Mouse (Mus musculus) heart, postnatal 14 days (tissue): ENCODE measurements around the gene Naxd. TPM values are rescaled to one million over a fixed set of nuclear protein-coding genes. Genes with fewer than 3 reads are reported as not detected.
A peak's percentile ranks its signal among the peaks of the same experiment; 100 is the strongest.
"Not testable (repeated sequence)": the region's sequence is repeated elsewhere in the genome, so short reads cannot be mapped to it uniquely, and the experiment has no call there.

Source experiments
- DNase-seq, 2 experiments: peaks; one replicate each; pipeline ENCODE4 v3.0.0; 2021 to 2022
- intact Hi-C: fragments of 180-260 bp; cut with DNase I; formaldehyde crosslinking; loops from one replicate; pipeline ENCODE4 v1.15.1; 2025
- total RNA-seq, 2 experiments: library from RNA; stranded (reverse); gene quantifications; 2 replicates each; pipeline ENCODE4 v1.2.3; 2021

The Naxd gene
- total RNA-seq, 2 experiments from 2014 or later, result 33.2 to 33.3 TPM

GRCm38 (mm10) chr8:11469095-11469494 is 28.2 kb upstream of the Naxd start:
- peak; percentile 54 to 69 for DNase-seq
- intact Hi-C loops, result loop anchor here (1.0 kb wide), 1 partner anchor 17 kb away; no protein-coding TSS in a partner anchor

DNA sequence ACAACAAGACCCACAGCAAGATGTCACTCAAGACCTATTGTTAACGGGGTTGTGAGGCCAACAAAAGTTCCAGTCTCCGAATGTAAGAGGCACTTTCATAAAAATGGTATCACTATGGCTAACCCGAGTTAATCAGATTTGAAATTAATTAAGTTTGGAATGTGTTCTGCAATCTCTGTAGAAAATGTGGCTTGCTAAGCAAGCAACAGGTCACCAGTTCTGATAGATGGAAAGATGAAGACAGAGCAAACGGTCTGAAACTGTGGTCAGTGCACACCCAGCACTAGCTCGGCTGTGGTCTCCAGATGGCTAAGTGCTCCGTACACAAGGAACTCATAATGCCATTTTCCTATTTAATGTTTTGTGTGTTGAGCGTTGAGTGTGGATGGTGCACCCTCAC is 26.6 kb upstream of the Naxd start:
- DNase-seq, result no peak
- intact Hi-C loops, result no loop called here

DNA sequence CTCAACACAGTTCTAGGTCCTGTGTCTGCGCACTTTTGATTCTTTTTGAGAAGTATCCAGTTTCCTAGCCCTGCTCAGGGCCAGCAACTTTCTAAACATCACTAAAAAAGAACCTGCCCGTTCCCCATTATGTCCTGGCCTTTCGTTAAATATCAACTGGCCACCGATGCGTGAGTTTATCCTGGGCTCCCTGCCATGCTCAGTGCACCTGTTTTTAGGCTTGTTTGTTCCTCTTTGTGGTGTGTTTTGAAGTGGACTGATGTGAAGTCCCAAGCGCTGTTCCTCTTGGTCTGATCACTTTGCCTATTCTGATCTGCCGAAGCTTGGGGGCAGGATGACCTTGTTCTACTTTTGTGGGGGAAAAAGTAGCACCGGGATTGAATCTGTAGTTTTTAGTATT is 26.0 kb upstream of the Naxd start:
- no peak for DNase-seq
- intact Hi-C loops, result no loop called here

- intact Hi-C loops, result no loop called here
- no peak for DNase-seq
These were observed 24.2 kb upstream of the Naxd start for GRCm38 (mm10) chr8:11473072-11473471.

- intact Hi-C loops, result no loop called here
- no peak for DNase-seq
These were observed 21.9 kb upstream of the Naxd start for GRCm38 (mm10) chr8:11475397-11475796.

DNA sequence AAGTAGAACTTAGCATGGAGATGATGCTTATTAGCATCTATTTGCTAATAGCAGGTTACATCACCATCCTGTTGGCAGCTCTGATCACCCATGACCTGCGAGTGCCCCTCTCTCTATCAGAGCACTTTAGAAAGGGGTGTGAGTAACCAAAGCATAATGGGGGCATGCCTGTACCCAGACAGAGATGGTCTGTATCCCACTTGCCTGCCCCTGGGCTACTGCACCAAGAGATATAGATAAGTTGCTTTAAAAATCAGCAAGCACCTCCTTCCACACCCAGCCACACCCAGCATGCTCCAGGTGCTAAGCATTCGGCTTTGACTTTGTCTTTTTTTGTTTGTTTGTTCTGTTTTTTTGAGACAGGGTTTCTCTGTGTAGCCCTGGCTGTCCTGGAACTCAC is 21.4 kb upstream of the Naxd start:
- no peak for DNase-seq

GRCm38 (mm10) chr8:11476338-11477177 is 20.7 kb upstream of the Naxd start:
- DNase-seq, result peak; percentile 62 to 69
- intact Hi-C loops, result no loop called here

More for the DNA sequence above, 21.4 kb upstream of the Naxd start:
- intact Hi-C loops, result no loop called here

DNA sequence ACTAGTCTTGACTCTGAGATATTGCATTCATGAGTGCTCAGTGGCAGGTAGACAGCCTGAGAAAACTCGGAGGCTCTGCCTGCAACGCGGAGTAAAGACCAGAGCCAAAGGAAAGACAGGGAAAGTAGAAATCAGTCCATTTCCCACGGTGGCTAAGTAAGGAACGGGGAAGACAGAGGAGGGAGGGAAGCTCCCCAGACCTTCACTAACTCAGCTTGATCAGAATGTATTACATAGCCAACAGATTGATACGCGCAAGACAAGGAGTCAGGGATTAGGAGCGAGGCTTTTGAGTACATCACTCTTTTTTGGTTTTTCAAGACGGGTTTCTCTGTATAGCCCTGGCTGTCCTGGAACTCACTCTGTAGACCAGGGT is 20.1 kb upstream of the Naxd start:
- no peak for DNase-seq
- intact Hi-C loops, result no loop called here

- peak; percentile 79 to 87 for DNase-seq
- intact Hi-C loops, result no loop called here
These were observed 19.2 kb upstream of the Naxd start, which contains the start of gene Rab20 for GRCm38 (mm10) chr8:11477811-11478761. TSS of gene Rab20 (minus strand) at chr8:11478710.

- DNase-seq, result no peak
- intact Hi-C loops, result no loop called here
These were observed 18.3 kb upstream of the Naxd start for GRCm38 (mm10) chr8:11478807-11479527.

GRCm38 (mm10) chr8:11479591-11479990 is 17.7 kb upstream of the Naxd start:
- DNase-seq, result no peak
- intact Hi-C loops, result no loop called here

- intact Hi-C loops, result no loop called here
These were observed 15.4 kb upstream of the Naxd start for GRCm38 (mm10) chr8:11481876-11482275.

DNA sequence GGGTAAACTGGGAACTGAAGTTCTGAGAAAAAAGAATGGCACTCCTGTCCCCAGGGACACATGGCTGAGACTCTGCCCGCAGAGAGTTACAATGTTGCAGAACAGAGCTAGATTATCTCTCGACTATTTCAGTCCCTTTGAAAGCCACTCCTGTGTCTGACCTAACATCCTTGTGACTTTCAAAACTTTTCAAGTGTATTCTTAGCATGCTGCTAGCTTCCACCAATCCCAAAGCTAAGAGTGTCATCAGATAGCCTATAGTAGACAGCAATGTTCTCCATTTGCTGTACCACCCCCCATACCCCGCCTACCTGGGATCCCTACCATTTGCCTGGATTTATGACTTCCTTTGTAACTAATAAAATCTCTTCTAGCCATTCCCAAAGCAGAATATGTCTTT is 14.8 kb upstream of the Naxd start:
- intact Hi-C loops, result no loop called here
- no peak for DNase-seq

More at GRCm38 (mm10) chr8:11481876-11482275, 15.4 kb upstream of the Naxd start:
- DNase-seq, result no peak

- DNase-seq, result peak; percentile 80 to 90
- intact Hi-C loops, result loop anchor here (1.0 to 2.0 kb wide), 3 partner anchors 17 to 63 kb away; no protein-coding TSS in a partner anchor
These were observed 11.2 kb upstream of the Naxd start for GRCm38 (mm10) chr8:11486142-11486541.

- DNase-seq, result no peak
- intact Hi-C loops, result loop anchor here (2.0 kb wide), 2 partner anchors 36 to 64 kb away; no protein-coding TSS in a partner anchor
These were observed 10.1 kb upstream of the Naxd start for GRCm38 (mm10) chr8:11487229-11487628.

DNA sequence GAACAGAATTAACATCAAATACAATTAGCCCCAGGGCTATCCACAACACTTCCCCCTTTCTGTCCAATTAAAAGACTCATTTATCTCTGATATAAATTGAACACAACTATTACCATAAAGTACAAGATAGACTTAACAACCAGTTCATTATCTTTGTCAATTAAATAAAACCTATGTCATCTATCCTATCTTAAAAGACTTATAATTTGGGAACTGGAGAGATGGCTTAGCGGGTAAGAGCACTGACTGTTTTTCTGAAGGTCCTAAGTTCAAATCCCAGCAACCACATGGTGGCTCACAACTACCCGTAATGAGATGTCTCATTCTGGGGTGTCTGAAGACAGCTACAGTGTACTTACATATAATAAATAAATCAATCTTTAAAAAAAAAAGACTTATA is 5.0 kb upstream of the Naxd start:
- not testable (repeated sequence) for DNase-seq

GRCm38 (mm10) chr8:11498281-11498680 is 975 bp downstream of the Naxd start:
- intact Hi-C loops, result no loop called here
- no peak for DNase-seq

More for the DNA sequence above, 5.0 kb upstream of the Naxd start:
- intact Hi-C loops, result not testable (repeated sequence)

GRCm38 (mm10) chr8:11498786-11499485 is 1.6 kb downstream of the Naxd start:
- intact Hi-C loops, result no loop called here
- DNase-seq, result no peak

DNA sequence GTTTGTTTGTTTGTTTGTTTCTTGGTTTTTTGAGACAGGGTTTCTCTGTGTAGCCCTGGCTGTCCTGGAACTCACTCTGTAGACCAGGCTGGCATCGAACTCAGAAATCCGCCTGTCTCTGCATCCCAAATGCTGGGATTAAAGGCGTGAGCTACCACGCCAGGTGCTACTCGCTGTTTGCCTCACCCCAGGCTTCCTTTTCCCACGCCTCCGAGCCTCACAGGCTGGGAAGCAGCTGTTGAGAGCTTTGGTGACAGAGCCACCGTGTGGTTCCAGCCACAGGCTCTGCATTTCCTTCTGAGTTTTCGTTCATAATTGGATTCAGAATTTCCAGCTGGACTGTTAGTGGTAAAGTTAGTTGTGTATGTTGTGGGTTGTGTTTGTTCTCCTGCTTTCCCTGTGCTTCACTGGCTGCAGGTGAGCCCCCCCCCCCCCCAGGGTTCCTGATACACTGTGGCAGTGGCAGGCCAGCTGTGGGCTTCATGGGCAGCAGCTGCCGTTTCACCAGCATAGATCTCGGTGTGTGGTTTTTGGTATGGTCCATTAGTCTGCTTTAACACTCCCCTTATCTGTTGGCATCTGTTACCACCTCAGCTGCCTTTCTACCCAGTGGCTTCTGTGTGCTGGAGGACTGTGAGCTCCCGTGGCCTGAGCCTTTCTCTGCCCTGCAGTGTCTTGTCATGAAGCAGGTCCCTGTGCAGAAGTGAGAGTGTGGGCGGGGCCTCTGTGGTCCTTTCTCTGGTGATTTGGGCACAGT is 6.3 kb downstream of the Naxd start:
- DNase-seq, result no peak
- intact Hi-C loops, result no loop called here
